Mouse (Mus musculus): ENCODE data around the gene Irf6.

DNA sequence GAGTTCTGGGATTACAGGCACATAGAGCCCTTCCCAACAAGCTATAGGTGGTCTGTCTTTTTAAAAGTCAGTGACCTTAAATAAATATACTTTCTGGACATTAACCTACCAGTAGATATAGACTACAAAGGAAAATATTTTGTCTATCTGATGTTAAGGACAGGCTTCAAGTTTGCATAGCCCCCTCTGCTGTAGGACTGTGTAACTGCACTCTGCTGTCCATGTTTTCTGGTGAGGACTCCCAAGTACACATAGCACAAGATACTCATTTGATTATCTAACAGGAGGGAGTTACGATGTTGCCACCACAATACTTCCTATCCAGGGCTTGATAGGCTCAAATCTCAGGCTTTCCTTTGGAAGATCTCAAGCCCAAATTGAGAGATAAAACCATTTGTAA lies 19.2 kb upstream of the Irf6 start:
- TF ChIP-seq GATA1 (IDR thresholded peaks at IDR 0.05; ENCODE audit: borderline replicate concordance, low read length) (no peak), CTCF (IDR thresholded peaks at IDR 0.05; ENCODE audit: low read depth, low read length) (peak; percentile 28; the same call in 1 of the 2 replicates), GATA2 (IDR thresholded peaks at IDR 0.05; ENCODE audit: borderline replicate concordance, low read depth, low read length) (no peak)

Data from G1E (cell line).